Mouse (Mus musculus) midbrain, embryonic 10.5 days (tissue): ENCODE results near the gene Rbmx. TPM values are rescaled to one million over a fixed set of nuclear protein-coding genes. Genes with fewer than 3 reads are reported as not detected.

ENCODE experiments used
- DNase-seq: peaks from one replicate; pipeline ENCODE4 v3.0.0-alpha.2; 2017; ENCODE audit warnings: low spot score
- H3K27ac ChIP-seq: fragments of 300-500 bp; sonication (generic); replicated peaks from 2 replicates; pipeline ENCODE4 v1.5.1; 2016; ENCODE audit warnings: mild to moderate bottlenecking
- H3K27me3 ChIP-seq: fragments of 300-500 bp; sonication (generic); 2 replicates; pipeline ENCODE4 v1.6.1; 2016; ENCODE audit warnings: low read depth, mild to moderate bottlenecking; ENCODE audit not compliant: poor library complexity, severe bottlenecking
- H3K36me3 ChIP-seq: fragments of 300-500 bp; sonication (generic); 2 replicates; pipeline ENCODE4 v1.6.1; 2016; ENCODE audit warnings: mild to moderate bottlenecking, moderate library complexity
- H3K4me1 ChIP-seq: fragments of 300-500 bp; sonication (generic); 2 replicates; pipeline ENCODE4 v1.6.1; 2016
- H3K4me3 ChIP-seq: fragments of 300-500 bp; sonication (generic); 2 replicates; pipeline ENCODE4 v1.5.1; 2016; ENCODE audit warnings: mild to moderate bottlenecking, moderate library complexity
- H3K9me3 ChIP-seq: fragments of 300-500 bp; sonication (generic); replicated peaks from 2 replicates; pipeline ENCODE4 v1.6.1; 2016; ENCODE audit warnings: mild to moderate bottlenecking
- WGBS: fragments of 180-500 bp; shearing (Covaris S2); methylation state at CpG from one replicate; pipeline ENCODE4 v1.1.7; 2016; 5-methylcytosine and 5-hydroxymethylcytosine counted together
- polyA plus RNA-seq: library from polyadenylated mRNA; unstranded; fragments of >200 nt; fragmentation: Nextera tagmentation; extraction: Ambion mirVana; gene quantifications from 2 replicates; pipeline ENCODE4 v1.2.1, GENCODE M21; 2016

Rbmx gene
- polyA plus RNA-seq = 196 and 230 TPM in 2 replicates

- Histone ChIP-seq H3K27ac (peak within 1 kb of the TSS; percentile 95), H3K4me1 (no peaks in the 10 kb centered on the region), H3K36me3 (peaks cover 32% of the 10 kb centered on the region), H3K4me3 (peak within 1 kb of the TSS; percentile 66), H3K9me3 (no peaks in the 10 kb centered on the region), H3K27me3 (no peaks in the 10 kb centered on the region)
- 21% methylated on average over 50 of the region's 50 CpGs for WGBS
- peak; percentile 81 for DNase-seq
These were observed at the start of gene Rbmx for GRCm38 (mm10) chrX:57392367-57393246. Gene Rbmx (minus strand): TSS chrX:57393036.

- Histone ChIP-seq H3K4me3 (no peak overlapping the region), H3K27me3 (no peaks in the 10 kb centered on the region), H3K36me3 (no peaks in the 10 kb centered on the region), H3K27ac (no peak overlapping the region), H3K9me3 (no peaks in the 10 kb centered on the region), H3K4me1 (no peaks in the 10 kb centered on the region)
- DNase-seq = no peak
- 100% methylated on average over 2 of the region's 2 CpGs for whole genome bisulfite sequencing
These were observed 41.1 kb upstream of the Rbmx start for GRCm38 (mm10) chrX:57433897-57434296.

GRCm38 (mm10) chrX:57431610-57432009, 38.8 kb upstream of the Rbmx start:
- Histone ChIP-seq H3K27ac (no peak overlapping the region), H3K36me3 (no peaks in the 10 kb centered on the region), H3K27me3 (no peaks in the 10 kb centered on the region), H3K4me3 (no peak overlapping the region), H3K9me3 (no peaks in the 10 kb centered on the region), H3K4me1 (no peaks in the 10 kb centered on the region)
- 17% methylated on average over 2 of the region's 2 CpGs for WGBS
- DNase-seq = no peak

- DNase-seq = no peak
- no peaks in the 10 kb centered on the region for H3K4me1 ChIP-seq
- H3K9me3 ChIP-seq = no peaks in the 10 kb centered on the region
- 92% methylated on average over 12 of the region's 12 CpGs for WGBS
- H3K36me3 ChIP-seq = no peaks in the 10 kb centered on the region
- no peak within 1 kb of the TSS for H3K27ac ChIP-seq
- no peak within 1 kb of the TSS for H3K4me3 ChIP-seq
- H3K27me3 ChIP-seq = no peaks in the 10 kb centered on the region
These were observed 15.9 kb upstream of the Rbmx start, which contains the start of gene Gm364 for GRCm38 (mm10) chrX:57408769-57409168. Gene Gm364 (plus strand): TSS chrX:57409154.

- DNase-seq = peak; percentile 19
These were observed 10.8 kb upstream of the Rbmx start for GRCm38 (mm10) chrX:57403651-57404050.

GRCm38 (mm10) chrX:57401388-57401787, 8.6 kb upstream of the Rbmx start:
- H3K36me3 ChIP-seq = no peaks in the 10 kb centered on the region
- H3K27ac ChIP-seq = no peak overlapping the region
- H3K9me3 ChIP-seq = 0 out of 2 replicates have a peak, but pooled peaks cover 4% of the 10 kb centered on the region
- no peak overlapping the region for H3K4me3 ChIP-seq
- DNase-seq = no peak
- no peaks in the 10 kb centered on the region for H3K27me3 ChIP-seq
- no peaks in the 10 kb centered on the region for H3K4me1 ChIP-seq
- WGBS = 83% methylated on average over 1 of the region's 1 CpGs

More at GRCm38 (mm10) chrX:57403651-57404050, 10.8 kb upstream of the Rbmx start:
- Histone ChIP-seq H3K4me3 (no peak overlapping the region), H3K4me1 (no peaks in the 10 kb centered on the region), H3K27ac (no peak overlapping the region), H3K9me3 (no peaks in the 10 kb centered on the region), H3K27me3 (no peaks in the 10 kb centered on the region), H3K36me3 (no peaks in the 10 kb centered on the region)

- DNase-seq = no peak
- H3K27ac ChIP-seq = peak overlapping the region; percentile 95
- no peaks in the 10 kb centered on the region for H3K27me3 ChIP-seq
- H3K36me3 ChIP-seq = peaks cover 24% of the 10 kb centered on the region
- H3K4me1 ChIP-seq = no peaks in the 10 kb centered on the region
- 0 out of 2 replicates have a peak, but pooled peaks cover 4% of the 10 kb centered on the region for H3K9me3 ChIP-seq
- 28% methylated on average over 7 of the region's 7 CpGs for WGBS
- H3K4me3 ChIP-seq = peak overlapping the region; percentile 66
These were observed 576 bp upstream of the Rbmx start for GRCm38 (mm10) chrX:57393412-57393811.

- Histone ChIP-seq H3K36me3 (peaks cover 90% of the 10 kb centered on the region), H3K9me3 (no peaks in the 10 kb centered on the region), H3K27ac (no peak overlapping the region), H3K27me3 (no peaks in the 10 kb centered on the region), H3K4me1 (no peaks in the 10 kb centered on the region), H3K4me3 (no peak overlapping the region)
- DNase-seq = no peak
- WGBS = 79% methylated on average over 5 of the region's 5 CpGs
These were observed 11.9 kb downstream of the Rbmx start for GRCm38 (mm10) chrX:57380915-57381314.

- Histone ChIP-seq H3K4me1 (no peaks in the 10 kb centered on the region), H3K36me3 (peaks cover 67% of the 10 kb centered on the region), H3K4me3 (no peak overlapping the region), H3K9me3 (no peaks in the 10 kb centered on the region), H3K27ac (no peak overlapping the region), H3K27me3 (no peaks in the 10 kb centered on the region)
- WGBS = 92% methylated on average over 3 of the region's 3 CpGs
- no peak for DNase-seq
These were observed 14.3 kb downstream of the Rbmx start for GRCm38 (mm10) chrX:57378579-57378978.

GRCm38 (mm10) chrX:57377096-57377495, 15.7 kb downstream of the Rbmx start:
- Histone ChIP-seq H3K36me3 (peaks cover 53% of the 10 kb centered on the region), H3K4me3 (no peak overlapping the region), H3K27me3 (no peaks in the 10 kb centered on the region), H3K27ac (no peak overlapping the region), H3K4me1 (no peaks in the 10 kb centered on the region), H3K9me3 (no peaks in the 10 kb centered on the region)
- DNase-seq = no peak
- 78% methylated on average over 3 of the region's 3 CpGs for WGBS

- no peak overlapping the region for H3K27ac ChIP-seq
- H3K9me3 ChIP-seq = no peaks in the 10 kb centered on the region
- H3K36me3 ChIP-seq = peaks cover 23% of the 10 kb centered on the region
- no peaks in the 10 kb centered on the region for H3K27me3 ChIP-seq
- DNase-seq = no peak
- WGBS = 78% methylated on average over 2 of the region's 2 CpGs
- no peaks in the 10 kb centered on the region for H3K4me1 ChIP-seq
- H3K4me3 ChIP-seq = no peak overlapping the region
These were observed 18.8 kb downstream of the Rbmx start for GRCm38 (mm10) chrX:57374029-57374428.

GRCm38 (mm10) chrX:57373543-57373942, 19.3 kb downstream of the Rbmx start:
- Histone ChIP-seq H3K27ac (no peak overlapping the region), H3K36me3 (peaks cover 18% of the 10 kb centered on the region), H3K9me3 (no peaks in the 10 kb centered on the region), H3K4me3 (no peak overlapping the region), H3K27me3 (no peaks in the 10 kb centered on the region), H3K4me1 (no peaks in the 10 kb centered on the region)
- WGBS = 87% methylated on average over 2 of the region's 2 CpGs
- DNase-seq = no peak

- Histone ChIP-seq H3K4me1 (no peaks in the 10 kb centered on the region), H3K27me3 (no peaks in the 10 kb centered on the region), H3K36me3 (peaks cover 13% of the 10 kb centered on the region), H3K27ac (no peak overlapping the region), H3K4me3 (no peak overlapping the region), H3K9me3 (no peaks in the 10 kb centered on the region)
- no peak for DNase-seq
- 87% methylated on average over 4 of the region's 4 CpGs for WGBS
These were observed 19.9 kb downstream of the Rbmx start for GRCm38 (mm10) chrX:57372965-57373364.
